Mouse (Mus musculus) hindbrain, embryonic 16.5 days (tissue): ENCODE results near the gene Nr5a1. TPM values are rescaled to one million over a fixed set of nuclear protein-coding genes. Genes with fewer than 3 reads are reported as not detected.
A peak's percentile ranks its signal among the peaks of the same experiment; 100 is the strongest.

Source experiments
- ATAC-seq: fragments of 200-750 bp; cut with Nextera tagmentation; 2 replicates; pipeline ENCODE4 v1.8.0; 2017; ENCODE audit warnings: moderate TSS enrichment, moderate library complexity
- H3K27ac ChIP-seq: fragments of 300-500 bp; sonication (generic); 2 replicates; pipeline ENCODE4 v1.5.1; 2014; ENCODE audit warnings: low read depth, mild to moderate bottlenecking, control low read depth, low read length, moderate library complexity
- H3K27me3 ChIP-seq: fragments of 300-500 bp; sonication (generic); replicated peaks from 2 replicates; pipeline ENCODE4 v1.6.1; 2014; ENCODE audit warnings: low read length; ENCODE audit not compliant: control insufficient read depth, insufficient read depth
- H3K36me3 ChIP-seq: fragments of 300-500 bp; sonication (generic); 2 replicates; pipeline ENCODE4 v1.6.1; 2014; ENCODE audit warnings: mild to moderate bottlenecking, low read length, moderate library complexity, mixed read lengths; ENCODE audit not compliant: control insufficient read depth, insufficient read depth
- H3K4me1 ChIP-seq: fragments of 300-500 bp; sonication (generic); 2 replicates; pipeline ENCODE4 v1.6.1; 2014; ENCODE audit warnings: low read depth, low read length; ENCODE audit not compliant: control insufficient read depth, insufficient read depth
- H3K4me2 ChIP-seq: fragments of 300-500 bp; sonication (generic); 2 replicates; pipeline ENCODE4 v1.6.1; 2014; ENCODE audit warnings: mild to moderate bottlenecking, low read length, control low read depth, moderate library complexity
- H3K4me3 ChIP-seq: fragments of 300-500 bp; sonication (generic); 2 replicates; pipeline ENCODE4 v1.5.1; 2014; ENCODE audit warnings: mild to moderate bottlenecking, low read length, control low read depth, moderate library complexity
- H3K9ac ChIP-seq: fragments of 300-500 bp; sonication (generic); 2 replicates; pipeline ENCODE4 v1.6.1; 2014; ENCODE audit warnings: low read depth, mild to moderate bottlenecking, control low read depth, low read length, moderate library complexity
- H3K9me3 ChIP-seq: fragments of 300-500 bp; sonication (generic); 2 replicates; pipeline ENCODE4 v1.6.1; 2014; ENCODE audit warnings: mild to moderate bottlenecking, low read length, moderate library complexity; ENCODE audit not compliant: control insufficient read depth
- WGBS: fragments of 180-500 bp; shearing (Covaris S2); extraction: QIAGEN DNeasy Blood & Tissue Kit; methylation state at CpG from one replicate; pipeline ENCODE4 v1.1.7; 2014; 5-methylcytosine and 5-hydroxymethylcytosine counted together
- polyA plus RNA-seq: library from polyadenylated mRNA; unstranded; fragments of >200 nt; fragmentation: Nextera tagmentation; extraction: Ambion mirVana; gene quantifications from 2 replicates; pipeline ENCODE4 v1.2.1, GENCODE M21; 2015

Gene Nr5a1
- polyA plus RNA-seq, 1 experiment from 2014 or later: not detected

DNA sequence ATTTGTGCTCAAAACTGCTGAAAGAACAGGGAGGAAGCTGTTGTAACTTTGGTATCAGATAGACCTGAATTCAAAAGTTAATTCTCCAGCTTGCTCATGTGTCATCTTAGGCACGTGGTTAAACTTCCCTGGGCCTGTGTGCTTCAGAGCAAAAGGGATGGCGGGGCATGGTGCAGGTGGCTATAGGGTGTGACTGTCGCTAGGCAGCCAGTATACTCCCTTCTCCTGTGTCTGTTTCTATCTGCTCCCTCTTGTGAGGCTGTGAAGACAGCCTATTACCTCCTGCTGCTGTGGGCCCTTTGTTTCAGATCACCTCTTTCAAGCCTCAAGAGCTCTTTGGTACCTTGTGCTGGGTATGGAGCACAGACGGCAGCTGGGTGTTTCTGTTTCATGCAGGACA is 7.7 kb upstream of the Nr5a1 start:
- Histone ChIP-seq H3K27ac (no peak overlapping the region), H3K36me3 (no peaks in the 10 kb centered on the region), H3K9ac (no peak overlapping the region), H3K4me1 (peaks cover 3% of the 10 kb centered on the region), H3K4me2 (no peak overlapping the region), H3K27me3 (no peaks in the 10 kb centered on the region; the same call in 1 of the 2 replicates), H3K9me3 (no peaks in the 10 kb centered on the region), H3K4me3 (no peak overlapping the region)
- WGBS: 41% methylated on average over 4 of the region's 4 CpGs
- no peak for ATAC-seq

DNA sequence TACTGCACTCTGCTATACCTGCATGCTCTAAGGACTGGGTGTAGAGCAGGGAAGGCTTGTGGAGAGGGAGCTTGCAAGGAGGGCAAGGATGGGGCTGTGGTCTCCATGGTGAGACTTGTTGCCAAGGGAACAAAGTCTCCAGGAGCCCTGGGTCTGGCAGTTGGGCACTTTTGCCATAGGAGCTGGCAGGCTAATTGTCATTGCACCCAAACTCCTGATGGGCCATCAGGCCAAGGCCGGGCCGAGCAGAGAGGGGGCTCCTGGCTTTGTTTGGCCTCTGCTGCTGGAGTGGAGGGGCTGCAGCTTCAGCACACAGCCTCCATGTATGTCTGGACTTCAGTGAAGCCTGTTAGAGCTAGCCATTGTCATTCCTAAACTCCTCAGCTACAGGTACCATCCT is 6.3 kb upstream of the Nr5a1 start:
- H3K4me1 ChIP-seq: peaks cover 3% of the 10 kb centered on the region
- no peak overlapping the region for H3K9ac ChIP-seq
- no peaks in the 10 kb centered on the region for H3K36me3 ChIP-seq
- no peak overlapping the region for H3K4me2 ChIP-seq
- H3K27me3 ChIP-seq: no peaks in the 10 kb centered on the region; the same call in 1 of the 2 replicates
- H3K27ac ChIP-seq: no peak overlapping the region
- 24% methylated on average over 2 of the region's 2 CpGs for WGBS
- no peak overlapping the region for H3K4me3 ChIP-seq
- H3K9me3 ChIP-seq: no peaks in the 10 kb centered on the region
- ATAC-seq: peak; percentile 51; the same call in 1 of the 2 replicates

DNA sequence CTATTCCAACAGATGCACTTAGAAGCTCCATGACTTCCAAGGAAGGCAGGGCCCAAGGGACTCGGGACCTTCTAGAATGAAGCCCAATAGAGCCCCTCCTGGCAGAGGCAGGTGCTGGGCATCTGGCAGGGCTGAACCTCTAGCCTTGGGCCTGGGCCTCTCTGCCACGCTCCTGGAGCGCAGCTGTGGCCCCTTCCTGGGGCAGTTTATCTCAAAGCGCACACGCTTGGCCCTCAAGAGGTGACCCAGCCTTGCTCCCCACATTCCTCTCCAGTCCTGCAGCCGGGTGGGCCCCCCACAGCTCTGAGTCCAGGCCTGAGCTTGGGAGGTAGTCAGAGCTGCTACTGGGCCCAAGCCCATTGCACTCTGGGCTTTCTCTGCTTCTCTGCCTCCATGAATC is 5.0 kb upstream of the Nr5a1 start:
- H3K27me3 ChIP-seq: no peaks in the 10 kb centered on the region
- no peaks in the 10 kb centered on the region for H3K9me3 ChIP-seq
- H3K9ac ChIP-seq: no peak overlapping the region
- ATAC-seq: no peak
- no peaks in the 10 kb centered on the region for H3K36me3 ChIP-seq
- 74% methylated on average over 6 of the region's 6 CpGs for WGBS
- H3K4me2 ChIP-seq: no peak overlapping the region
- H3K4me1 ChIP-seq: peaks cover 3% of the 10 kb centered on the region
- no peak overlapping the region for H3K27ac ChIP-seq
- no peak overlapping the region for H3K4me3 ChIP-seq

DNA sequence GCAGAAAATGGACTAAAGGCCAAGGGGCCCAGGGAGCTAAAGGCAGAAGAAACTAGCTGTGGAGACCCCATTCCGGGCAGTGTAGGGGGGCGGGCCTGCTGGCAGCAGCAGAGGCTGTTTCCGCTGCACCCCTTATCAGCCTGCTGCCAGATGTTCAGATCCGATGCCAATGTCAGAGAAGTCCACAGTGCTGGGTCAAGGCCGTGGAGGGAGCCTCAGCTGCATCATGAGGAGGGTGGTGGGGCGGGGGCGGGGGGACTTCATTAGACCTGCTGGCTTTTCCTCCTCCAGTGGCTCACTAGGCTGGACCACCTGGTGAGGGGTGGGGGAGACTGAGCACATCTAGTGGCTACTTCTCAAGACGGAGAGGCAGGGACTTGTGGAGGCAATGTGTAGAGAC is 4.3 kb upstream of the Nr5a1 start:
- Histone ChIP-seq H3K9ac (no peak overlapping the region), H3K27me3 (peaks cover 5% of the 10 kb centered on the region), H3K36me3 (no peaks in the 10 kb centered on the region), H3K9me3 (no peaks in the 10 kb centered on the region), H3K4me2 (no peak overlapping the region), H3K4me3 (no peak overlapping the region), H3K27ac (no peak overlapping the region), H3K4me1 (peaks cover 3% of the 10 kb centered on the region)
- no peak for ATAC-seq
- WGBS: 70% methylated on average over 8 of the region's 8 CpGs

DNA sequence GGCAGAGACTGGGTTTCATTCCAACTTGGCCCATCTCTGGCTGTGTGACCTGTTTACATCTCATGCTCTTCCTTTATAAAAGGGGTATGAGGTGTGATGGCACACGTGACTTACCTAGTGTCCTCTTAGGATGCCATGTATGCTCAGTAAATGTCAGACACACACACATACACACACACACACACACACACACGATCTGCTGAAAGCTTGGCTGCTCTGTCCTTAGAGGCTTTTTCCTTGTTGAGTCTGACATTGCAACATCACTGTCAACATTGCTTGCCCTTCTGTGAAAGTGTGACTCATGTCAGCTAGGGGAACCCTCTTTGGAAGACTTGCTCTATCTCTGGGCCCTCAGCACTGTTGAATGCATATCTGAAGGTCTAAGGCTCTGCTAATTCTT is 3.1 kb upstream of the Nr5a1 start:
- H3K4me2 ChIP-seq: no peak overlapping the region
- H3K27ac ChIP-seq: no peak overlapping the region
- no peaks in the 10 kb centered on the region for H3K36me3 ChIP-seq
- WGBS: 83% methylated on average over 2 of the region's 2 CpGs
- no peak for ATAC-seq
- H3K9ac ChIP-seq: no peak overlapping the region
- no peak overlapping the region for H3K4me3 ChIP-seq
- H3K4me1 ChIP-seq: peaks cover 3% of the 10 kb centered on the region
- H3K9me3 ChIP-seq: no peaks in the 10 kb centered on the region
- H3K27me3 ChIP-seq: peaks cover 17% of the 10 kb centered on the region

DNA sequence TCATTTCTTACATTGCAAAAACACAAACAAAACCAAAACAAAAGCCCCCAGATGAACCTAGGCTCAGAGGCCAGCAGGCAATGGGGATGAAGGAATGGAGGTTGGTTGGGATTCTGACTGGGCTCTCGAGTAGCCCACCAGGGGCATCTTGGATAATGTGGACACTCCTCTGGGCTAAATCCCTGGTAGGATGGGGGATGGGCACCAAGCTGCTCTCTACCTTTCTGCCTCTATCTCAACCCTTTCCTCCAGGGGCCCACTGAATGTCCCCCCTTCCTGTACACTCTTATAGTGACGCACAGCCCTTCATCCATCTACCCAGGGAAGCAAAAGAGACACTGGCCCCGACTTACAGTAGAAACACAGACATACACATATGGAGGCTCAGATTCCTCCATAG is 746 bp downstream of the Nr5a1 start:
- Histone ChIP-seq H3K27me3 (peaks cover 38% of the 10 kb centered on the region), H3K4me2 (no peak overlapping the region), H3K27ac (no peak overlapping the region), H3K9me3 (no peaks in the 10 kb centered on the region), H3K36me3 (no peaks in the 10 kb centered on the region), H3K9ac (no peak overlapping the region), H3K4me1 (peaks cover 12% of the 10 kb centered on the region), H3K4me3 (no peak overlapping the region)
- ATAC-seq: no peak
- WGBS: 84% methylated on average over 3 of the region's 3 CpGs

DNA sequence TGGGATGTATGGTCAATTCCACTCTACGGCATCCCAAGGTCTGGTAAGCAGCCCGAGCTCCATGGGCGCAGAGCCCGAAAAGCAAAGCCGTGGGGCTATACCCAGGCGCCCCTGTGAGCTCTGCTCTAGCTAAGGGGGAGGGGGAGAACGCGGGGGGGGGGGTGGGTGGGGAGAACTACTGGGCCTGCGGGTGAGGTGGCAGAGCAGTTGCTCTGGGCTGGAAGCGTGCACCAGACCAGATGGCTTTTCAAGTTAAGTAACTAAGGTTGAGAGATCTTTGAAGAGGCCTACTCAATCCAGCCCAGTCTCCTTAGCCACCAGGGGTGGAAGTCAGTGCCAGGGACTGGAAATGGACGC is 1.6 kb downstream of the Nr5a1 start:
- Histone ChIP-seq H3K36me3 (no peaks in the 10 kb centered on the region), H3K4me3 (no peak overlapping the region), H3K4me1 (peaks cover 12% of the 10 kb centered on the region), H3K27ac (no peak overlapping the region), H3K9ac (no peak overlapping the region), H3K27me3 (peaks cover 47% of the 10 kb centered on the region), H3K4me2 (no peak overlapping the region), H3K9me3 (no peaks in the 10 kb centered on the region)
- 28% methylated on average over 10 of the region's 11 CpGs for WGBS
- 0 out of 2 replicates have a peak, but pooled peaks have one; percentile 26 for ATAC-seq

DNA sequence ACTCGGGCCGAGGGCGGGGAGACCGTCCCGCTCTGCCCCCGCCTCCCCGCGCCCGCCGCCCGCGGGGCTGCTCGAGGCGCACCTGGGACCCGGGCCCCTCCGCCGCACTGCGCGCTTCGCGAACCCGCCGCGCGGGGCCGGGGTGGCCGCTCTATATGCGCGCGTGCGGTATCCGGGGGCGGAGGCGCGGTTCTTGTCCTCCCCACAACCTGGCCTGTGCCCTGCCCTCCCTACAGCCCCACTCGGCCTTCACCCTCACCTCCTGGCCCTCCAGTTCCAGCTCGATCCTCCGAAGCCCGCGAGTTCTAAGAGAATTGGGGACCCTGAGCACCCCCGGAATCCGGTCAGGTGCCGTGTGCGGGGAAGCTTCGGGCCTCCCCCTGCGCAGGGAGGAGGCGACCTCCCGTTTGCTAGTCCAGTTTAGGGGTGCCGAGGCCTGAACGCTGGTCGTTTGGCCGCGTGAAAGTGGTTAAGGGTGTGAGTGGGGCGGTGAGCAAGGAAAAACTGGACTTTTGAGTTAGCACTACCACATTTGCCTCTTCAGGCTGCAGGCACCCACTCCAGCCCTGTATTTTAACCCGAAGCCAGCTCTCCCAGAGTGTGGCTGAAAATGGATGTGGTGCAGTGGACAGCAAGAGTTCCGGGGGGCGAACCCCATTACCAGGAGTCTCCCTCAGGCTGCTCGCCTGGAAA is 2.1 kb downstream of the Nr5a1 start:
- Histone ChIP-seq H3K9me3 (no peaks in the 10 kb centered on the region), H3K9ac (peak overlapping the region; percentile 9; the same call in 1 of the 2 replicates), H3K4me3 (peak overlapping the region; percentile 30), H3K4me2 (peak overlapping the region; percentile 52), H3K27ac (no peak overlapping the region), H3K36me3 (no peaks in the 10 kb centered on the region), H3K27me3 (peaks cover 52% of the 10 kb centered on the region), H3K4me1 (peaks cover 12% of the 10 kb centered on the region)
- 4% methylated on average over 54 of the region's 58 CpGs for WGBS
- ATAC-seq: no peak

DNA sequence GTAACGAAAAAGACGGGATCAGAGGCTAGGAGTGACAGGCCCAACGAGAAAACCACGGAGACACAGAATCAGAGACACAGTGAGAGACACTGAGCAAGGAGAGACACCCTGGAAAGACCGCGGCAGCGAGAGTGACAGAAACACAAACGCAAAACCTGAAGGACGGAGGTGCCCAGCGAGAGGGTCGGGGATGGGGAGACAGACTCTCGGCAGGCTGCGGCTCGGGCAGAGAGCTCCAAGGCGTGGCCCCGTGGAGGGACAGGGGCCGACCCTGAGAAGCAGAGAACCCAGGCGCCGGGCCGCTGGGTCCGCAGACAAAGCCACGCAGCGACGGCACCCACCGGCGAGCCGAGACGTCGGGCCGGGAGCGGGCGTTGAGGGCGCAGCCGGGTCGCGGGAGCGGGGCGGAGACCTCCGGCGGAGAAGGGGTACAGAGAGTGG is 2.9 kb downstream of the Nr5a1 start:
- Histone ChIP-seq H3K9ac (no peak overlapping the region), H3K4me3 (peak overlapping the region; percentile 30), H3K27me3 (peaks cover 59% of the 10 kb centered on the region), H3K4me2 (peak overlapping the region; percentile 52), H3K27ac (no peak overlapping the region), H3K4me1 (peaks cover 12% of the 10 kb centered on the region), H3K36me3 (no peaks in the 10 kb centered on the region), H3K9me3 (no peaks in the 10 kb centered on the region)
- WGBS: under 1% methylated on average over 34 of the region's 40 CpGs
- ATAC-seq: no peak
